Mouse (Mus musculus) brown adipose tissue, adult 24 weeks (tissue): ENCODE data around the gene Anapc4. TPM values are rescaled to one million over a fixed set of nuclear protein-coding genes. Genes with fewer than 3 reads are reported as not detected.

Experiments used
- H3K27ac ChIP-seq: fragments of 200-500 bp; replicated peaks from 2 replicates; pipeline ENCODE4 v1.5.1; 2012; ENCODE audit warnings: low read depth, mild to moderate bottlenecking, low read length
- H3K4me1 ChIP-seq: fragments of 200-500 bp; 2 replicates; pipeline ENCODE4 v1.6.1; 2012; ENCODE audit warnings: low read length, mixed read lengths; ENCODE audit not compliant: control insufficient read depth, insufficient read depth, insufficient read length
- H3K4me3 ChIP-seq: fragments of 200-500 bp; 2 replicates; pipeline ENCODE4 v1.5.1; 2012; ENCODE audit warnings: low read depth, mild to moderate bottlenecking, low read length, moderate library complexity; ENCODE audit not compliant: insufficient read depth
- polyA plus RNA-seq: library from polyadenylated mRNA; stranded (reverse); fragments of >200 nt; gene quantifications from 2 replicates; pipeline ENCODE4 v1.2.4, GENCODE M21; 2012; ENCODE audit not compliant: missing spikeins, insufficient read depth, insufficient read length

Gene Anapc4
- polyA plus RNA-seq, 1 experiment, result 37.1 TPM

GRCm38 (mm10) chr5:52833005-52833404 lies 807 bp upstream of the Anapc4 start:
- Histone ChIP-seq H3K4me3 (no peak overlapping the region), H3K27ac (no peak overlapping the region), H3K4me1 (peaks cover 5% of the 10 kb centered on the region)

- Histone ChIP-seq H3K27ac (peak overlapping the region; percentile 37), H3K4me1 (peaks cover 5% of the 10 kb centered on the region), H3K4me3 (peak overlapping the region; percentile 78)
Measured at GRCm38 (mm10) chr5:52834386-52834785, 574 bp downstream of the Anapc4 start.

DNA sequence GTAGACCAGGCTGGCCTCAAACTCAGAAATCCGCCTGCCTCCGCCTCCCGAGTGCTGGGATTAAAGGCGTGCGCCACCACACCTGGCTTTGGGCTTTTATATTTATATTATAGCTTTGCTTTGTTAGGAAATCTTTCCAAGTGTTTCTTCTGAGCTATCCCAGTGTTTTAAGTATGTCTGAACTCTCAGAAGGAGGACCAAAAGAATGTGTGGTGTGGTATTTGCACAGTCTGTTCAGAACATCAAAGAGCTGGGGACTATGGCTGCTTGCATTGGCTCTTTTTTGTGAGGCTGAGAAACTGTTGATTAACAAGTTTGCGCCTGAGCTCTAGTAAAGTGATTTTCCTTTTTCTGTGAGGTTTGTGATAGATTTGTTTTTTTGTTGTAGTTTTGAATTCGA lies 10.5 kb downstream of the Anapc4 start:
- H3K27ac ChIP-seq, result no peak overlapping the region
- H3K4me3 ChIP-seq, result no peak overlapping the region
- H3K4me1 ChIP-seq, result no peaks in the 10 kb centered on the region

DNA sequence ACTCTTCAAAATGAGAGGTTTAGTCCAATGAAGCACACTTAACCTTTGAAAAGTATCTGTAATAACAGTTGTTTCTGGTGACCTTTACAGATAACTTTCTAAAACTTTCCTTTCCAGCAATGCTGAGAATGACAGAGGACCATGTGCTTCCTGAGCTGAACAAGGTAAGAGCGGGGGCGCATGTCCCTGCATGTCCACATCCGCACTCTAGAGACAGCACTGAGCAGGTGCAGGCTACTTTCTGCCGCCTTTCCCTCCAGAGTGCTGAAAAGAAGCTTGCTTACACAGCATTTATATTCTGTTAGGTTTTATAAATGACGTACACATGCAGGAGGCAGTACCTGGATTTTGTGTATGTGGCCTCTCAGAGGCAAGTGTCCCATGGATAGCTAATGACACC lies 21.9 kb downstream of the Anapc4 start:
- H3K4me3 ChIP-seq, result no peak overlapping the region
- H3K27ac ChIP-seq, result no peak overlapping the region
- no peaks in the 10 kb centered on the region for H3K4me1 ChIP-seq

DNA sequence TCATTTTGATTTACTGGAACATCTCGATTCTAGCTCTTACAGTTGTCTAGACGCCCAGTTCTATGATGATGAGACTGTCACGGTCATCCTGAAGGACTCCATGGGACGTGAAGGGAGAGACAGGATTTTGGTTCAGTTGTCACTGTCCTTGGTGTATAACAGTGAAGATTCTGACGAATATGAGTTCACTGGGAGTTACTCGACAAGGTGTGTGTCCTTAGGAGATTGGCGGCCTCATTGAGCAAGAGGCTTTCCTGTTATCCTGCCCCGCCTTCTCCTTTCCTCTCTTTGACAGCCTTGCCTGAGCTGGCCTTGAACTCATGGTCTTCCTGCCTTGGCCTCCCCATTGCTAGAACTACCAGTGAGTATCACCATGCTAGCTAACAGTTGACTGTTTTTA lies 30.6 kb downstream of the Anapc4 start:
- H3K4me3 ChIP-seq, result no peak overlapping the region
- no peaks in the 10 kb centered on the region for H3K4me1 ChIP-seq
- H3K27ac ChIP-seq, result no peak overlapping the region

DNA sequence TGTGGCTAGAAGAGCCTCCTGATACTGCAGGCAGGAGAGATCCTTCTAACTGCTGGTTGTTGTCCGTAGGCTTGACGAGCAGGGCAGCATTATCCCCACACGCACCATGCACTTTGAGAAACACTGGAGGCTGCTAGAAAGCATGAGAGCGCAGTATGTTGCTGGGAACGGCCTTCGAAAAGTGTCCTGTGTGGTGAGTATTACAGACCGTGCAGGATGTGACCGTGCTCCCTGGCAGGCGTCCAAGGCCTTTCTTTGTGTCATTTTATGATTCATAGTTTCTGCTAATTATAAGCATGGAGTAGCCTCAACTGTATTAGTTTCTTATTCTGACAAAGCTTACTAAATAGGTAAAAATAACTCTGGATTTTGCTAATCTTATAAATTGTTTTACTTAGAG lies 32.0 kb downstream of the Anapc4 start:
- no peaks in the 10 kb centered on the region for H3K4me1 ChIP-seq
- peak overlapping the region; percentile 34 for H3K27ac ChIP-seq
- H3K4me3 ChIP-seq, result no peak overlapping the region

GRCm38 (mm10) chr5:52866361-52867155 lies 32.7 kb downstream of the Anapc4 start:
- no peaks in the 10 kb centered on the region for H3K4me1 ChIP-seq
- no peak overlapping the region for H3K4me3 ChIP-seq
- H3K27ac ChIP-seq, result peak overlapping the region; percentile 58

DNA sequence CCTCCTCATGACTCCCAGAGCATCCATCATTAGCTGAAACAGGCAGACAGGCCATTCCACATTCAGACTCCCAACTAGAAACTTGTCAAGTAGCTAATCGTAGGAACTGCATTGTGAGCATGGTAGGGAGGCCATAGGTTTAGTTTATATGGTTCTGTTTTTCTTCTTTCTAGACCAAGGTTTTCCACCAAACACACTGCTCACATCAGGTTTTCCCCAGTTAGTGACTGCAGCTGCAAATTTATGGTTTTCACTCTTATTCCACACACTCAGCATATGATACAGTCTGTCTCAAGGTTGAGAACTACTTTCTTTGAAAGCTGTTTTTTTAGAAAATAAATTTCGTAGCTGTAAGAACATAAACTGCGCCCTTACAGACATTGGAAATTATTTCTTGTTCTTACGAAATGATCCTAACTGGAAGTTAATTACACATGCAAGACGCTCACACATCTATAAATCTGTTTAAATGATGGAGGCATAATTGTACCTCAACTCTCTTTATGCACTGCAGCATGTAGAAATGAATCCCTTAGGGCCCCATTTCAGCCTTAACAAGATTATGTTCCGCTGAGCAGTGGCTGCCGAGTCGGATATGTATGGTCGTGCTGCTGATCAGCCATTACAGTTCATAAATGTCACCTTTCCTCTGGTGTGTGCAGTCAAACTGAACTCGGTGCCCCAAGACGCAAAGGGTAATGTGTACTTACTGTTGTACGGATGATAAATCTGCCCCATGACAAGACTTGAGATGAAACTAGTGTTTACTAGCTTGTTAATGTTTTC lies 35.3 kb downstream of the Anapc4 start:
- Histone ChIP-seq H3K4me1 (no peaks in the 10 kb centered on the region), H3K27ac (no peak overlapping the region), H3K4me3 (no peak overlapping the region)

DNA sequence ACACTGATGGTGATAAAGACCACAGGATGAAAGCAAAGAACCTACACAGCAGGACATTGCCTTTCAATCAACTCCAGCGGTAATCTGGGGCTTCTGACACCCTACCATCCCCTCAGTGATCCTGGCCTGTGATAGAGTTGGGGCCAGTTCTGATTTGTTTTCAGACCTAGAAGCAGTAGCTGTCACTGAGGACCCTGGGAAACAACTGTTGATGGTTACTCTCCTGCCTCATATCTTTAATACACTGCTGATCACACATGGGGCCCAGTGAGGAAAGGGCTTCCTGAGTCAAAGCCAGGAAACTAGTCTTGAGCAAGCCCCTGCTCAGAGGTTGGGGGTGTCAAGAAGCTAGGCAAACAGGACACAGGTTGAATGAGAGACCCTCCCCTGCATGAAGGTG lies 37.6 kb downstream of the Anapc4 start:
- H3K27ac ChIP-seq, result no peak overlapping the region
- H3K4me1 ChIP-seq, result no peaks in the 10 kb centered on the region
- H3K4me3 ChIP-seq, result no peak overlapping the region

GRCm38 (mm10) chr5:52871986-52872385 lies 38.2 kb downstream of the Anapc4 start:
- no peak overlapping the region for H3K4me3 ChIP-seq
- no peaks in the 10 kb centered on the region for H3K4me1 ChIP-seq

DNA sequence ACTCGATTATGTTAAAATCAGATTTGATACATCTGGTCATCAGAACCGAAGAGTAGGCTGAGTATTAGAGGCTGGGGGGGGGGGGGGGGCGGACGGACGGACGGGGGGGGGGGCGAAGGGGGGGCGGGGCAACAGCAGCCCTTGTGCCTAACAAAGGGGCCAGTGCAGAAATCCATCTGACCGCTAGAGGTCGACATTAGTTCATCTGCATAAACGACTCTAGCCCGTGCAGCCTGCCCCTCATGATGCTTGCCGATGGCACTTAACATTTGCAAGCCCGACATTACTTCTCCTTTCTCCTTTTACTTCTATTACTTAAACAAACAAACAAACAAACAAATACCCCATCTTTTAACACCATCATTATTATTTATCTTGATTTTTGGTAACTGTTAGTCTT lies 45.0 kb downstream of the Anapc4 start:
- H3K4me1 ChIP-seq, result no peaks in the 10 kb centered on the region
- H3K4me3 ChIP-seq, result no peak overlapping the region
- no peak overlapping the region for H3K27ac ChIP-seq

More at GRCm38 (mm10) chr5:52871986-52872385, 38.2 kb downstream of the Anapc4 start:
- no peak overlapping the region for H3K27ac ChIP-seq

DNA sequence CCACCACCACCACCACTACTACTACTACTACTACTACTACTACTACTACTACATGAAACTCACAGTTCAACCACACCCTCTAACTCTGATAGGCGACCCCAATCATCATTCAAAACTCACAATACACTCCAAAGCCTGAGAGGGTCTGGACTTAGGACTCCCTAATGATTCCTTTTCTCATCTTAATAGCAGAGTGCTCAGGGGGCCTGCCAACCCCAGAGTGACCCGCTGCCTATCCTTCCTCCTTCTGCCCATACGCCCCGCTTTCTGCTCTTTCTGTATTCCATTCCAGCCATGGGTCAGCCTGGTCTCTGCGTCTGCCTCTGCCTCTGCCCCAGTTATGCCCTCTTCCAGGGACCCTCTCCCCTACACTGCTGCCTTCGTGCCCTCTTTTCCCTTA lies 46.1 kb downstream of the Anapc4 start:
- Histone ChIP-seq H3K27ac (no peak overlapping the region), H3K4me1 (no peaks in the 10 kb centered on the region), H3K4me3 (no peak overlapping the region)

- no peak overlapping the region for H3K27ac ChIP-seq
- no peak overlapping the region for H3K4me3 ChIP-seq
- no peaks in the 10 kb centered on the region for H3K4me1 ChIP-seq
Measured at GRCm38 (mm10) chr5:52882446-52882845, 48.6 kb downstream of the Anapc4 start.

GRCm38 (mm10) chr5:52887085-52887484 lies 53.3 kb downstream of the Anapc4 start:
- Histone ChIP-seq H3K27ac (no peak overlapping the region), H3K4me1 (no peaks in the 10 kb centered on the region), H3K4me3 (no peak overlapping the region)

DNA sequence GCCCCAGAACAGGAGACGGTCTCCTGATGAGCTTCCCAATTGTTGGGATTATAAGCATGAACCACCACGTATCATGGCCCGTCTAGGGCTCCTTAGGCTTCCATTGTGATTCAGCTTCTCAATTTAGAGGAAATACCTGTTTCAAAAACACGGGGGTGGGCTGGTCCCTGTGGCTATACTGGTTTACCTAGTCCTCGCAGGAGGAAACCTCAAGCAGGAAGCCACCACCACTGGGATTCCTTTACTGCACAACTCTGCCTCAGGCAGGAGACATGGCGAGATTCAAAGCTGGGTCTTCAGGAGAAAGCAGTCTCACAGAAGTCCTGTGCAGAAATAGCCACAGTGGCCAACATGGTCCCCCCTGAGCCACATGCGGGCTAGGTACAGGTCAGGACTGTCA lies 56.1 kb downstream of the Anapc4 start:
- Histone ChIP-seq H3K27ac (no peak overlapping the region), H3K4me3 (no peak overlapping the region), H3K4me1 (no peaks in the 10 kb centered on the region)
